Mouse (Mus musculus) intestine, postnatal 0 days (tissue): ENCODE results near the gene Gmds. TPM values are rescaled to one million over a fixed set of nuclear protein-coding genes. Genes with fewer than 3 reads are reported as not detected.

ENCODE experiments used
- ATAC-seq: fragments of 200-750 bp; cut with Nextera tagmentation; 2 replicates; pipeline ENCODE4 v1.8.0; 2017; ENCODE audit warnings: mild to moderate bottlenecking, moderate TSS enrichment, moderate library complexity
- H3K27ac ChIP-seq: fragments of 300-500 bp; sonication (generic); 2 replicates; pipeline ENCODE4 v1.5.1; 2014; ENCODE audit warnings: mild to moderate bottlenecking, low read depth, low read length, moderate library complexity
- H3K27me3 ChIP-seq: fragments of 300-500 bp; sonication (generic); replicated peaks from 2 replicates; pipeline ENCODE4 v1.6.1; 2014; ENCODE audit warnings: low read length, mixed read lengths; ENCODE audit not compliant: control insufficient read depth, insufficient read depth
- H3K36me3 ChIP-seq: fragments of 300-500 bp; sonication (generic); 2 replicates; pipeline ENCODE4 v1.6.1; 2014; ENCODE audit warnings: mild to moderate bottlenecking, moderate library complexity; ENCODE audit not compliant: control insufficient read depth, insufficient read depth
- H3K4me1 ChIP-seq: fragments of 300-500 bp; sonication (generic); replicated peaks from 2 replicates; pipeline ENCODE4 v1.6.1; 2014; ENCODE audit warnings: antibody characterized with exemption, low read length, mixed read lengths; ENCODE audit not compliant: control insufficient read depth, insufficient read depth
- H3K4me2 ChIP-seq: fragments of 300-500 bp; sonication (generic); replicated peaks from 2 replicates; pipeline ENCODE4 v1.6.1; 2014; ENCODE audit warnings: low read depth, mild to moderate bottlenecking, moderate library complexity
- H3K4me3 ChIP-seq: fragments of 300-500 bp; sonication (generic); 2 replicates; pipeline ENCODE4 v1.5.1; 2014; ENCODE audit warnings: low read depth, low read length
- H3K9ac ChIP-seq: fragments of 300-500 bp; sonication (generic); 2 replicates; pipeline ENCODE4 v1.6.1; 2014; ENCODE audit warnings: mild to moderate bottlenecking, low read depth, low read length
- H3K9me3 ChIP-seq: fragments of 300-500 bp; sonication (generic); 2 replicates; pipeline ENCODE4 v1.6.1; 2016; ENCODE audit warnings: mixed run types; ENCODE audit not compliant: control insufficient read depth
- CTCF ChIP-seq: sonication (generic); IDR thresholded peaks from 2 replicates; pipeline ENCODE4 v1.5.1; 2016; ENCODE audit warnings: low read depth, mild to moderate bottlenecking, control low read depth, antibody characterized with exemption, moderate library complexity
- WGBS: fragments of 180-500 bp; shearing (Covaris S2); extraction: QIAGEN DNeasy Blood & Tissue Kit; methylation state at CpG from one replicate; pipeline ENCODE4 v1.1.7; 2014; 5-methylcytosine and 5-hydroxymethylcytosine counted together
- polyA plus RNA-seq: library from polyadenylated mRNA; unstranded; fragments of >200 nt; fragmentation: Nextera tagmentation; extraction: Ambion mirVana; gene quantifications from 2 replicates; pipeline ENCODE4 v1.2.1, GENCODE M21; 2015

Gmds gene
- polyA plus RNA-seq, 1 experiment from 2014 or later: 126 TPM

GRCm38 (mm10) chr13:31800581-31801576 is 537.7 kb downstream of the Gmds start:
- Histone ChIP-seq H3K4me2 (peak overlapping the region; percentile 60), H3K9me3 (no peaks in the 10 kb centered on the region), H3K27ac (no peak overlapping the region), H3K4me1 (no peaks in the 10 kb centered on the region; the same call in 1 of the 2 replicates), H3K27me3 (peaks cover 85% of the 10 kb centered on the region), H3K36me3 (no peaks in the 10 kb centered on the region), H3K9ac (no peak overlapping the region), H3K4me3 (peak overlapping the region; percentile 36)
- TF ChIP-seq CTCF: peak; percentile 96
- 0 out of 2 replicates have a peak, but pooled peaks have one; percentile 63 for ATAC-seq
- WGBS: 2% methylated on average over 43 of the region's 43 CpGs

- Histone ChIP-seq H3K9ac (no peak overlapping the region), H3K9me3 (no peaks in the 10 kb centered on the region), H3K4me1 (no peaks in the 10 kb centered on the region; the same call in 1 of the 2 replicates), H3K27me3 (peaks cover 61% of the 10 kb centered on the region), H3K4me3 (no peak overlapping the region), H3K4me2 (no peak overlapping the region), H3K27ac (no peak overlapping the region), H3K36me3 (no peaks in the 10 kb centered on the region)
- 44% methylated on average over 9 of the region's 9 CpGs for WGBS
- TF ChIP-seq CTCF: no peak
- no peak for ATAC-seq
Measured at GRCm38 (mm10) chr13:31798075-31798474, 540.5 kb downstream of the Gmds start.

DNA sequence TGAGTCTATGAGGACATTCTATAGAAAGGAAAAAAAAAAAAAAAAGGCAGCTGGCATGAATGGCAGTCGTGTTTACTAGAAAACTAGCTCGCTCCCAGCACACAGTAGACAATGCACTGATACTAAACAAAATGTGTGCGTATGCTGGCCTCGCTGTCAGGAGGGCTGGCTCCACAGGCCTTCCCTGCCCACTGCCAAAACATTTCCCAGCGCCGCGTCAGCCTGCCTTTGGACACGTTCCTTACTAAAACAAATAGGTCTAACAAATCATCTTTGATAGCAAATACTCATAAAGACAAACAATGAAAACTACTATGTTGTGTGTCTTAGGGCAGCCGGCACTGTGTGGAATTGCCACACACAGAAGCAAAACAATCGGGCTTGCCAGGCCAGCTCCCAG is 541.2 kb downstream of the Gmds start:
- no peak for ATAC-seq
- WGBS: 61% methylated on average over 10 of the region's 10 CpGs
- H3K36me3 ChIP-seq: no peaks in the 10 kb centered on the region

GRCm38 (mm10) chr13:31793163-31793562 is 545.4 kb downstream of the Gmds start:
- Histone ChIP-seq H3K36me3 (no peaks in the 10 kb centered on the region), H3K27me3 (peaks cover 12% of the 10 kb centered on the region), H3K4me2 (no peak overlapping the region), H3K9ac (no peak overlapping the region), H3K27ac (no peak overlapping the region), H3K9me3 (no peaks in the 10 kb centered on the region), H3K4me1 (no peaks in the 10 kb centered on the region), H3K4me3 (no peak overlapping the region)
- no peak for ATAC-seq
- WGBS: 20% methylated on average over 5 of the region's 5 CpGs
- TF ChIP-seq CTCF: no peak

More for the DNA sequence above, 541.2 kb downstream of the Gmds start:
- Histone ChIP-seq H3K4me3 (no peak overlapping the region), H3K4me2 (no peak overlapping the region), H3K27me3 (peaks cover 53% of the 10 kb centered on the region), H3K4me1 (no peaks in the 10 kb centered on the region), H3K9me3 (no peaks in the 10 kb centered on the region), H3K27ac (no peak overlapping the region), H3K9ac (no peak overlapping the region)
- TF ChIP-seq CTCF: no peak

- Histone ChIP-seq H3K4me1 (no peaks in the 10 kb centered on the region), H3K4me2 (peak overlapping the region; percentile 49), H3K4me3 (no peak overlapping the region), H3K36me3 (no peaks in the 10 kb centered on the region), H3K27ac (no peak overlapping the region), H3K9ac (no peak overlapping the region), H3K9me3 (no peaks in the 10 kb centered on the region), H3K27me3 (peaks cover 7% of the 10 kb centered on the region; the same call in 1 of the 2 replicates)
- TF ChIP-seq CTCF: peak; percentile 99
- ATAC-seq: peak; percentile 53; the same call in 1 of the 2 replicates
- WGBS: 10% methylated on average over 17 of the region's 17 CpGs
Measured at GRCm38 (mm10) chr13:31792480-31793132, 545.9 kb downstream of the Gmds start.

GRCm38 (mm10) chr13:31784757-31785156 is 553.8 kb downstream of the Gmds start:
- TF ChIP-seq CTCF: no peak
- WGBS: 71% methylated on average over 7 of the region's 7 CpGs
- no peak overlapping the region for H3K4me2 ChIP-seq
- H3K9ac ChIP-seq: no peak overlapping the region
- no peaks in the 10 kb centered on the region for H3K36me3 ChIP-seq
- no peaks in the 10 kb centered on the region for H3K27me3 ChIP-seq
- no peak overlapping the region for H3K4me3 ChIP-seq
- no peaks in the 10 kb centered on the region for H3K9me3 ChIP-seq
- ATAC-seq: no peak
- no peak overlapping the region for H3K27ac ChIP-seq
- H3K4me1 ChIP-seq: no peaks in the 10 kb centered on the region
